Mouse (Mus musculus) midbrain, embryonic 12.5 days (tissue): ENCODE measurements around the gene Rab15. TPM values are rescaled to one million over a fixed set of nuclear protein-coding genes. Genes with fewer than 3 reads are reported as not detected.
A peak's percentile ranks its signal among the peaks of the same experiment; 100 is the strongest.

Experiments used
- ATAC-seq: fragments of 200-750 bp; cut with Nextera tagmentation; 2 replicates; pipeline ENCODE4 v1.8.0; 2017; ENCODE audit warnings: low read depth, moderate TSS enrichment, moderate library complexity; ENCODE audit not compliant: low FRiP score
- H3K27ac ChIP-seq: fragments of 300-500 bp; sonication (generic); replicated peaks from 2 replicates; pipeline ENCODE4 v1.5.1; 2016; ENCODE audit warnings: mild to moderate bottlenecking
- H3K27me3 ChIP-seq: fragments of 300-500 bp; sonication (generic); 2 replicates; pipeline ENCODE4 v1.6.1; 2016; ENCODE audit warnings: mild to moderate bottlenecking
- H3K36me3 ChIP-seq: fragments of 300-500 bp; sonication (generic); 2 replicates; pipeline ENCODE4 v1.6.1; 2016
- H3K4me1 ChIP-seq: fragments of 300-500 bp; sonication (generic); 2 replicates; pipeline ENCODE4 v1.6.1; 2016
- H3K4me2 ChIP-seq: fragments of 300-500 bp; sonication (generic); replicated peaks from 2 replicates; pipeline ENCODE4 v1.6.1; 2016; ENCODE audit warnings: mild to moderate bottlenecking, moderate library complexity
- H3K4me3 ChIP-seq: fragments of 300-500 bp; sonication (generic); 2 replicates; pipeline ENCODE4 v1.5.1; 2016; ENCODE audit warnings: mild to moderate bottlenecking
- H3K9ac ChIP-seq: fragments of 300-500 bp; sonication (generic); replicated peaks from 2 replicates; pipeline ENCODE4 v1.6.1; 2016; ENCODE audit warnings: mild to moderate bottlenecking, moderate library complexity
- H3K9me3 ChIP-seq: fragments of 300-500 bp; sonication (generic); 2 replicates; pipeline ENCODE4 v1.6.1; 2016; ENCODE audit warnings: mild to moderate bottlenecking
- WGBS: fragments of 180-500 bp; shearing (Covaris S2); methylation state at CpG from one replicate; pipeline ENCODE4 v1.1.7; 2016; 5-methylcytosine and 5-hydroxymethylcytosine counted together
- polyA plus RNA-seq: library from polyadenylated mRNA; unstranded; fragments of >200 nt; fragmentation: Nextera tagmentation; extraction: Ambion mirVana; gene quantifications from 2 replicates; pipeline ENCODE4 v1.2.1, GENCODE M21; 2016

The Rab15 gene
- polyA plus RNA-seq, 1 experiment from 2014 or later: 14.7 TPM

GRCm38 (mm10) chr12:76840081-76840480 is 17.4 kb upstream of the Rab15 start:
- WGBS: 85% methylated on average over 6 of the region's 6 CpGs
- Histone ChIP-seq H3K4me2 (no peak overlapping the region), H3K4me1 (peaks cover 8% of the 10 kb centered on the region), H3K9ac (no peak overlapping the region), H3K27me3 (peaks cover 4% of the 10 kb centered on the region), H3K27ac (no peak overlapping the region), H3K4me3 (no peak overlapping the region), H3K36me3 (no peaks in the 10 kb centered on the region), H3K9me3 (no peaks in the 10 kb centered on the region)
- no peak for ATAC-seq

DNA sequence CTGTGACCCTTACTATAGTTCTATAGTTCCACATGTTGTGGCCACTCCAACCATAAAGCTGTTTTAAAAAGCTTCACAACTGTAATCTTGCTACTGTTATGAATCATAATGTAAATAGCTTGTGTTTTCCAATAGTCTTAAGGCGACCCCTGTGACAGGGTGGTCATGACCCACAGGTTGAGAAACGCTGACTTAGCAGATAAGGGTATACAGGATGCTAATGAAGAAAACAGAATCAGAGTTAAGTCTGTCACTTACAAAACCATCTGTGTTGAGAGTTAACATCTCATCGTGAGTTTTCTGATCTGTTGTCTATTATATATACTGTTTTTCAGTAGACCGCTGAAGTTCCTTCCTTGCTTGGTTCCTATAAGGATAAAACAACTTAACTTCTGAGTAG is 16.6 kb upstream of the Rab15 start:
- ATAC-seq: no peak
- Histone ChIP-seq H3K27me3 (peaks cover 9% of the 10 kb centered on the region), H3K4me1 (peaks cover 8% of the 10 kb centered on the region), H3K9ac (no peak overlapping the region), H3K36me3 (no peaks in the 10 kb centered on the region), H3K27ac (no peak overlapping the region), H3K9me3 (no peaks in the 10 kb centered on the region), H3K4me3 (no peak overlapping the region), H3K4me2 (no peak overlapping the region)
- 94% methylated on average over 4 of the region's 4 CpGs for WGBS

DNA sequence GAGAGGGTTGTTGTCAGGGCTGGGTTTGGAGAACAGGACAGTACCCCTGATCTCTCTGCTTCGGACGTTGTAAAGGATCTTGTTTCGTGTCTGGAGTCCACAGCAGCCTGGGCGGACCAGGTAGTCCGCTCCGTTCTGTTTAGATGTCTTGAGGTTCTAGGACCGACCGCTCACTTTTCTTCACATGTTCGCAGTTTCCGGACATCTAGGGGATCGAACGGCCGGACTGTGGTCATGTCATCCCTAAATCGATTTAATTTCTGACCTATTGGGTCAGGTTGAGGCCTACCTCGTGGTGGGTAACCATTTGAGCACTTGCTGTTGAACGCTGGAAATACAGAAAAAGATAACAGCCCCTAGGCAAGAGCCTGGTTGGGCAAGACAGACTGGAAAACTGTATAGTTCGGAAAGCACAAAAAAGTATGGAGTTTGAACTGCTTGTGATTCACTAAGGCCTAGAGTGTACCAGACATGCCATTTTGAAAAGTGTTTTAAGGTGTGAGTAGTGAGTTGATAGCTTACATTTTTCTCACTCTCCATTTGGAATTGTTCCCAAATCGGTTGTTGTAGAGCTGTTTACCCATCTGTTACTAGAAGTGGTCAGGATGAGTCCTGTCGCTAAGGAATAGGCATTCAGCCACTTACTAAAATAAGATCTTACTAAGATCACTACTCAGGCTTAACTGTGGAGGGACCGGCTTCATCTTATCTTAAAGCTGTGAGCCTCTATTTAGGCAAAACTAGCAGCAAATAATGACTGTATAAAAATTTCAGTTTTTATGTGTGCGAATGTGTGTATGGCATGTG is 15.3 kb upstream of the Rab15 start:
- H3K27me3 ChIP-seq: peaks cover 17% of the 10 kb centered on the region
- 0 out of 2 replicates have a peak overlapping the region, but pooled peaks have one; percentile 60 for H3K27ac ChIP-seq
- H3K4me1 ChIP-seq: peaks cover 8% of the 10 kb centered on the region
- WGBS: 13% methylated on average over 21 of the region's 21 CpGs
- no peaks in the 10 kb centered on the region for H3K9me3 ChIP-seq
- H3K36me3 ChIP-seq: no peaks in the 10 kb centered on the region
- peak overlapping the region; percentile 72 for H3K4me2 ChIP-seq
- no peak for ATAC-seq
- H3K9ac ChIP-seq: peak overlapping the region; percentile 66
- H3K4me3 ChIP-seq: peak overlapping the region; percentile 64

DNA sequence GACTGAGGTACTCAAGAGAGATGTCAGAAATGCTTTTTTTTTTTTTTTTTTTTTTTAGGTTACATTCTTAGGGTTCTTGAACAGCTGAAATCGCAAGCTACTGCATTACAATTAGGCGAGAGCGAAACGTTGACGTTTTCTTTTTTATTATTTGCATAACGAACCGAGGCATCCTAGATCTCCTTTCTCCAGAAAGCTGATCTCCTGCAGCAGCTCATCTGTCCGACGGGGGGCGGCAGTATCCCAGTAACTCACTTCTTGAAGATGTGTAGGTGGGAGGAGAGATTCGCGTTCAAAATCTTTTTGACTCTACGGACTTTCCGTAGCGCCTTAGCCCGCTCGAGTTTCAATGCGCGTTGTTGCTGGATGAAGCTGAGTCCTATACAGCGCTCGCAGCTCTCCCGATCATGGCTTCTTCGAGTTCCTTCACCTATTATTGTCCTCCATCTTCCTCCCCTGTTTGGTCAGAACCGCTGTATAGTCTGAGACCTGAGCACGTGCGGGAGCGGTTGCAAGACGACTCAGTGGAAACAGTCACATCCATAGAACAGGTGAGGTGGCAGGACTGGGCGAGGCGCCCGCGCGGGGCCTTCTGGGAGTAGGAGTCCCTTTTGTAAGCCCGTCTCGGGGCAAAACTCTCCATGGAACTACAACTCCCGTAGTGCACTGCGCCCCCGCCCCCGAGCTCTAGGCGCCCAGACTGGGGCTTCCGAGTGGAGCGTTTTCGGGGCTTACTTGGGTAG is 14.6 kb upstream of the Rab15 start:
- no peaks in the 10 kb centered on the region for H3K36me3 ChIP-seq
- peak overlapping the region; percentile 64 for H3K4me3 ChIP-seq
- peaks cover 8% of the 10 kb centered on the region for H3K4me1 ChIP-seq
- no peaks in the 10 kb centered on the region for H3K9me3 ChIP-seq
- peaks cover 17% of the 10 kb centered on the region for H3K27me3 ChIP-seq
- peak overlapping the region; percentile 60; the same call in 1 of the 2 replicates for H3K27ac ChIP-seq
- peak overlapping the region; percentile 66 for H3K9ac ChIP-seq
- H3K4me2 ChIP-seq: peak overlapping the region; percentile 72
- ATAC-seq: peak; percentile 99
- WGBS: under 1% methylated on average over 43 of the region's 43 CpGs

DNA sequence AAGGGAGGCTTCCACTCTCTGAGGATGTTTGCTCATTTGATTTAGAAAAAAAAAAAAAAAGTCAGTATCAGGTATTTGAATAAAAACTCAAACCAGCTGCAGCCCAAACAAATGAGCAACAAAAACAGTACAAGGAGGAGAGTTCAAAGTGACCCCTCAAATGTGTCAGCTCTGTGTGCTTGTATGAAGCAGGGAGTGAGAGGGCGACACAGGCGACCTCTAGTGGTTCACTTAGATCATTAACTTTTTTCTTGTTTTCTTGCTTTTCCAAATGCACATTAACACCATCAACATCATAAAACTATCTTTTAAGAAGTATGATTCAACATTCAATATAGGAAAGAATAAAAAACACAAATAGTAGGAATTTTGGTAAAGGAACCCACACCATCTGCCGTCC is 10.0 kb upstream of the Rab15 start:
- WGBS: 7% methylated on average over 3 of the region's 3 CpGs
- no peaks in the 10 kb centered on the region for H3K9me3 ChIP-seq
- no peak overlapping the region for H3K4me3 ChIP-seq
- no peak for ATAC-seq
- H3K9ac ChIP-seq: no peak overlapping the region
- H3K4me2 ChIP-seq: no peak overlapping the region
- H3K4me1 ChIP-seq: no peaks in the 10 kb centered on the region
- no peak overlapping the region for H3K27ac ChIP-seq
- no peaks in the 10 kb centered on the region for H3K36me3 ChIP-seq
- H3K27me3 ChIP-seq: peaks cover 17% of the 10 kb centered on the region

- Histone ChIP-seq H3K4me3 (no peak overlapping the region), H3K27ac (no peak overlapping the region), H3K4me2 (no peak overlapping the region), H3K36me3 (no peaks in the 10 kb centered on the region), H3K9me3 (no peaks in the 10 kb centered on the region), H3K27me3 (peaks cover 50% of the 10 kb centered on the region), H3K9ac (no peak overlapping the region), H3K4me1 (peaks cover 16% of the 10 kb centered on the region)
- no peak for ATAC-seq
- WGBS: 61% methylated on average over 4 of the region's 4 CpGs
These were observed 2.6 kb upstream of the Rab15 start for GRCm38 (mm10) chr12:76825283-76825682.

- H3K9me3 ChIP-seq: no peaks in the 10 kb centered on the region
- H3K36me3 ChIP-seq: no peaks in the 10 kb centered on the region
- peak overlapping the region; percentile 15; the same call in 1 of the 2 replicates for H3K27ac ChIP-seq
These were observed 582 bp downstream of the Rab15 start for GRCm38 (mm10) chr12:76822002-76822650.

GRCm38 (mm10) chr12:76820615-76821014 is 2.1 kb downstream of the Rab15 start:
- H3K9ac ChIP-seq: no peak overlapping the region
- H3K27me3 ChIP-seq: peaks cover 62% of the 10 kb centered on the region
- 0 out of 2 replicates have a peak overlapping the region, but pooled peaks have one; percentile 87 for H3K4me2 ChIP-seq
- H3K4me1 ChIP-seq: peaks cover 26% of the 10 kb centered on the region
- WGBS: 37% methylated on average over 4 of the region's 4 CpGs
- no peak for ATAC-seq
- no peaks in the 10 kb centered on the region for H3K36me3 ChIP-seq
- no peaks in the 10 kb centered on the region for H3K9me3 ChIP-seq
- no peak overlapping the region for H3K27ac ChIP-seq
- no peak overlapping the region for H3K4me3 ChIP-seq

More at GRCm38 (mm10) chr12:76822002-76822650, 582 bp downstream of the Rab15 start:
- peaks cover 67% of the 10 kb centered on the region for H3K27me3 ChIP-seq
- ATAC-seq: peak; percentile 79
- H3K4me3 ChIP-seq: peak overlapping the region; percentile 60
- H3K9ac ChIP-seq: peak overlapping the region; percentile 76
- peaks cover 26% of the 10 kb centered on the region for H3K4me1 ChIP-seq
- WGBS: under 1% methylated on average over 35 of the region's 66 CpGs
- H3K4me2 ChIP-seq: peak overlapping the region; percentile 87

- H3K4me2 ChIP-seq: no peak overlapping the region
- no peak overlapping the region for H3K27ac ChIP-seq
- peaks cover 26% of the 10 kb centered on the region for H3K4me1 ChIP-seq
- no peak for ATAC-seq
- no peak overlapping the region for H3K4me3 ChIP-seq
- H3K36me3 ChIP-seq: no peaks in the 10 kb centered on the region
- no peaks in the 10 kb centered on the region for H3K9me3 ChIP-seq
- WGBS: 62% methylated on average over 6 of the region's 6 CpGs
- H3K27me3 ChIP-seq: peaks cover 54% of the 10 kb centered on the region
- H3K9ac ChIP-seq: no peak overlapping the region
These were observed 2.9 kb downstream of the Rab15 start for GRCm38 (mm10) chr12:76819816-76820215.

DNA sequence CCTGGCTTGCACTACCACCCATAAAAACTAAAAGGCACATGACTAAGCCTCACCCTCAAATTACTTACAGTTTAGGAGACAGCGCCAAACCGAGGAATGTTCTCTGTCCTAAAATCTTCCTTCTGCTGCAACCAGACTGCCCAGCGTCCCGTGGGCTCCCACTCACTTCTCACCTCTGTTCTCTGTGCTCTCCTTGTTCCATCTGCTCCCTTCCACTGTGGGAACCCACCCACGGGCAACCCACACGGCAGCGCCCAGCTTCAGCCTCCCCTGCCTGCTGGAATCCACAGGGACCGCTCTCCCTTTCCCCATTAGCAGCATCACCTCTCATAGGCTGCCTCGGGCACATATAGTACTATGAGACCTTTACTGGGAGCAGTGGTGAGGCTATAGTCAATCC is 3.8 kb downstream of the Rab15 start:
- no peak for ATAC-seq
- no peak overlapping the region for H3K4me3 ChIP-seq
- no peak overlapping the region for H3K9ac ChIP-seq
- WGBS: 85% methylated on average over 9 of the region's 9 CpGs
- peaks cover 46% of the 10 kb centered on the region for H3K27me3 ChIP-seq
- no peaks in the 10 kb centered on the region for H3K9me3 ChIP-seq
- H3K27ac ChIP-seq: no peak overlapping the region
- H3K36me3 ChIP-seq: no peaks in the 10 kb centered on the region
- H3K4me2 ChIP-seq: no peak overlapping the region
- H3K4me1 ChIP-seq: peaks cover 26% of the 10 kb centered on the region

DNA sequence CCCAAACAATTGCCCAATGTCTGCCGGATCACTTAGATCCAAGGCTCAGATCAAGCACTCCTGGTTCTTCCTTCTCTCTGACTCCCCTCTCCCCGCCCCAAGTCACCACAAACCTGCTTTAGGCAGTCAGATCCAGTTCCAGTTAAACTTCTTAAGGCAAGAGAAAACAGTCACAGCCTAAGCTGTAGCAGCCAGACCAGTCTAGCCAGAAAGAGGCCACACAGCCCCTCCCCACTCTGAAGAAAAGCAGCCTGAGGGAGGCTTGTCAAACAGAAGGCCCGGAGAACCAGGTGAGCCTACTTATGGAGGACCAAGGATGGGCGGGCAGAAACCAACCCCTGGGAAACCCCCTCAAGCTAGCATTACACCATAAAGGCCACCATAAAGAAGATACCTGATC is 4.6 kb downstream of the Rab15 start:
- Histone ChIP-seq H3K4me3 (no peak overlapping the region), H3K4me2 (no peak overlapping the region), H3K4me1 (peaks cover 26% of the 10 kb centered on the region), H3K36me3 (no peaks in the 10 kb centered on the region), H3K9ac (no peak overlapping the region), H3K27ac (no peak overlapping the region), H3K9me3 (no peaks in the 10 kb centered on the region), H3K27me3 (peaks cover 38% of the 10 kb centered on the region)
- no peak for ATAC-seq
- 50% methylated on average over 4 of the region's 4 CpGs for WGBS

DNA sequence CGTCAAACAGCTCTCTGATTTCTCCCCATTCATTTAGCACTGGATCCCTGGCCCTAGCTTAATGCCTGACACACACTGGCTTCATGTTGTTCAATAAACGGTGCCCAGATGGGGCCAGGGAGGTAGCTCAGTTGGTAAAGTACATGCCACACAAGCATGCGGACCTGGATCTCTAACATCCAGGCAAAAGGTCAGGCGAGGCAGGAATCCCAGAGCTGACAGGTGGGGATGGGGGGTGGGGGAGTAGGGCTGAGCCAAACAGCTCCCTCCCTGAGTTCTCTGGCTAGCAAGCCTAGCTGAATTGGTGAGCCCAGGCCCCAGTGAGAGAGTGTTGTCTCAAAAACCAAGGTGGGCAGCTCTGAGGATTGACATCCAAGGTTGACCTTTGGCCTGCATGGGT is 5.5 kb downstream of the Rab15 start:
- Histone ChIP-seq H3K9me3 (no peaks in the 10 kb centered on the region), H3K36me3 (no peaks in the 10 kb centered on the region), H3K9ac (no peak overlapping the region), H3K27me3 (peaks cover 33% of the 10 kb centered on the region), H3K4me2 (no peak overlapping the region), H3K4me1 (peaks cover 26% of the 10 kb centered on the region), H3K4me3 (no peak overlapping the region), H3K27ac (no peak overlapping the region)
- whole genome bisulfite sequencing: 47% methylated on average over 4 of the region's 4 CpGs
- ATAC-seq: no peak
